Mouse (Mus musculus) yolk sac, embryonic 10.5 days (tissue): ENCODE measurements around the gene Zic5.
A peak's percentile ranks its signal among the peaks of the same experiment; 100 is the strongest.
"Not testable (repeated sequence)": the region's sequence is repeated elsewhere in the genome, so short reads cannot be mapped to it uniquely, and the experiment has no call there.

Source experiments
- DNase-seq: peaks from one replicate; pipeline ENCODE4 v3.0.0-alpha.2; 2017; ENCODE audit warnings: low spot score

Zic5 gene

DNA sequence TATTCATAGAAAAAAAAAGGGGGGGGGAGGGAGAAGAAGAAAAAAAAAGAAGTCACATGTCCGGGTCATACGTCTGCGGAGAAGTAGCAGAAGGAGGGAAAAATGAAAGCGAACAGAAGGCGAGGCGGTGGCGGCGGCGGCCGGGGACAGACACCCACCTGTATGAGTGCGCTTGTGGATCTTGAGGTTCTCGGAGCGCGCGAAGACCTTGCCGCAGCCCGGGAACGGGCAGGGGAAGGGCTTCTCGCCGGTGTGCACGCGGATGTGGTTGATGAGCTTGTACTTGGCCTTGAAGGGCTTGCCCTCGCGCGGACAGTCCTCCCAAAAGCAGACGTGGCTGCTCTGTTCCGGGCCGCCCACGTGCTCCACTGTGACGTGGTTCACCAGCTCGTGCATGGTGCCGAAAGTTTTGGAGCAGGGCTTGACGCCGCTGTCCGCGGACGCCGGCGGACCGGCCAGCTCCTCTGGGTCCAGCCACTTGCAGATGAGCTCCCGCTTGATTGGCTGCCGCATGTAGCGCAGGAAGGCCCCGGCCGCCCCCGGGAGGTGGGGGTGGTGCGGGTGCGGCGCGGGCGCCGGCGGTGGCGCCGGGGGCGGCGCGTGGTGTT, 1.6 kb downstream of the Zic5 start:
- DNase-seq = peak; percentile 80

DNA sequence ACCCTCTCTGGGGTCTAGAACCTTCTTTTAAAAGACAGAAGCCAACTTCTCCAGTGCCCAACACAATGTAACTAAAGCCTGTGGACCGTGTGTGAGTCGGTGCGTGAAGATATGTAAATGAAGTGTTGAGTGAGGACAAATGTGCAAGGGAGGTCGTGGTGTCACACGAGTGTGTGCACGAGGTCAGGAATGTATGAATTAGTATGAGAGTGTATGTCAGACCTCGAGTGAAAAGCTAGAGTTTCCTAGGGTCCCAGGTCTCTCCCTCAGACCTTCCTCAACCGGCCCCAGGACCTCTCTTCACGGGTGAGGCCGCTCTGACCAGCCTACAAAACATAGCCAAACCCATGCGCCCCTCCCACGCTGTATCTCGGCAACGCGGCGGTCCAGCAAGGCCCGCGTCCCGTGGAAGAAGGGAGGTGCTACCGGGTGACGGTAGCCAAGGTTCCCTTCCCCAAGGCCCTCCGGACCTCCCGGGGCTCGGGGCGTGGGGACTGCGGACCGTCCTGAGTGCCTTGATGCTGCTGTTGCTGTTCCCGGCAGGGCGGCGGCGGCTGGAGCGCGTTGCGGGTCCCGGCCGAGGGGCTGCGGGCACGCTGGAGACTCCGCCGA, 2.3 kb downstream of the Zic5 start:
- DNase-seq = no peak

DNA sequence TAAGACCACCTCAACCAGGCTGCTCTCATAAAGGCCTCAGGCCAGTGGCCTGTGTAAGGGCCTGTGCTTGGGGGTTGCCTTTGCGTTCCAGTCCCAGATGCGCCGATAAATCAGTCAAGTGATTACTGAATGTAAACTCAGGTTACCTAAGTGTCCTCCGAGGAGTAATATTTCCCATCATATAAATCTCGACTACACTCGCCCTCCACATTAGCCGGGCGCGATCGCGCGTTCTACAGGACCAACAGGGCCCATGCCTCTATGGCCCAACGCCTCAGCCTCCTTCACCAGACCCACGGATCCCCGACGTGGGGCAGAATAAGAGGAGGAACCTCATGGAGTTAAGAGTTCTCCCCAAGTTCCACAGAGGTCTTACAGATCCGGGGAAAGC, 2.8 kb downstream of the Zic5 start:
- no peak for DNase-seq

DNA sequence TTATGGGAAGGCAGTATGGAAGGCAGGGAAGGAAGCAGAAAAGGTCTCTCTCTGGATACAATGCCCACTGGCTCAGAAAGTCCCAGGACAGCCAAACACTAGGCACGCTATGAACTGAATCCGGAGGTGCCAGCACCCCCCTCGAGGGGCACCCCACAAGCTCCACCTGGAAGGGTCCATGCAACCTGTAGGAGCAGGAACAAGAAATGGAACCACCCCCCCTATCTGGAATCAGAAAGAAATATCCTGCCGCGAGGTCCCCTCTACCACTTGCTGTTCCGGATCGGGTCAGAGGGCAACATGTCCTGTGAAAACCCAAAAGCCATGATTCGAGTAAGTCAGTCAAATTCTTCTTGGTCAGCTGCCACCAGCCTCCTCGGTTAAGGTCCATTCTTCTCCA, 3.5 kb downstream of the Zic5 start:
- no peak for DNase-seq

DNA sequence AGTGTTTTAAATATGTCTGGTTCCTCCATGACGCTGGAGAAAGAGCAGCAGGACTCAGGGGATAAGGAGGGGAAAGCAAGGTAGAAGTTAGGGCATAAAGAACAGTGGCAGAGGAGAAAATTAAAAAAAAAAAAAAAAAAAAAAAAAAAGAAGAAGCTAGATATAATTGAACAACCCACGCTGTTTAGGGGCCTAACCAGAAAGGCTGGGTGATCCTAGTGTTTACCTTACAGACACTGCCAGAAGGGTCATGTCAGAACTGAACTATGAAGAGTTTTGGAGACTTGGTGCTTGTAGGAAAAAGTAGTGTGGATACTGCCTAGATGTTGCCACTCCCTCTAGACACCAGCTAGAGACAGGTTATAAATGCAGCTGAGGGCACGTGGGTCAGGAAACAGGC, 4.0 kb downstream of the Zic5 start:
- no peak for DNase-seq

DNA sequence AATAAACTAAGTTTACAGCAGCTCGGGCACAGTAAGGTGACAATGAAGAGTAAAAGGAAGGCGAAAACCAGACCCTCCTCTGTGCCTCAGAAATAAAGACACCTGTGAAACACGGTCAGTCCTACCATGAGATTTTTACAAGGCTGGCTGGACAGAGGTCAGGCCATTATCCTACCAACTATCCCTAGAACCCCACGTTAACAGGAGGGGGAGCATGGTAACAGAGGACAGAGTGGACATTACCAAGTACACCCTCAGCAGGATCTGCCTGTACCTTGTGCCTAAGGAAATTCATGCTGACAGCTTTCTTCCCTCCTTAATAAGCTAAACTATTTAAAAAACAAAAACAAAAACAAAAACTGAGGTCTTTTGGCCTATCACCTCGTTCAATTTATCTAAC, 5.3 kb downstream of the Zic5 start:
- no peak for DNase-seq

DNA sequence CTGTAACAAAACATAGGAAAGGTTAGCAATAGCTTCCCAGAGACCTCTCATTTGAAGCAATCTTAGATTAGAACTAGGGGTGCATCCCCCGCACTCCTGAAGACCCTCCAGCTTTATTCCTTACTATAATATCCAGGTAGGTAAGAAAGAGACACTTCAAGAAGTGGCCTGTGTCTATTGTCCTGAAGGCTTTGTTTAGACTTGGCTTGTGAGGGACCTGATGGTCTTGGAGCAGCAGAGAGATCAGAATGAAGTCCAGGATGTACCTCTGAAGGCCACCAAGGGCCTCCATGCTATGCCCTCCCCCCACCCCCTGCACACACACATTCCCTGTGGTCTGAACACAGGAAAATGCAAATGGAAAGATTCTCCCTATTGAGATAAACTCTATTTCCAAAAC, 5.7 kb downstream of the Zic5 start:
- DNase-seq = no peak

DNA sequence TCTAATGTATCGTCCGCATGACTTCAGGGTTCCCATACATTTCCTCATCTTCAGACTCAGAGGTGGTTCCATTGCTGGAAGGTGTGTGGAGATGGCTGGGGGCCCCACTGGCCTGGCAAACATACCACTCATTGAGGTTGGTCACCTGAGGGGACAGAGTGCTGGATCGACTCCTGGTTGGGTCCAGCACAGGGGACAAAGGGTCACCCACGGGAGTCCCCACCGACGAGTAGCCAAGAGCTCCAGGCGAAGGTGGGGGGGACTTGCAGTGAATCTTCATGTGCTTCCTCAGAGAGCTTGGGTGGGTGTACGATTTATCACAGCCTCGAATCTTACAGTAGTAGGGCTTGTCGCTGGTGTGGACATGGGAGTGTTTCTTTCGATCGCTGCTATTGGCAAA, 6.1 kb downstream of the Zic5 start:
- DNase-seq = not testable (repeated sequence)

DNA sequence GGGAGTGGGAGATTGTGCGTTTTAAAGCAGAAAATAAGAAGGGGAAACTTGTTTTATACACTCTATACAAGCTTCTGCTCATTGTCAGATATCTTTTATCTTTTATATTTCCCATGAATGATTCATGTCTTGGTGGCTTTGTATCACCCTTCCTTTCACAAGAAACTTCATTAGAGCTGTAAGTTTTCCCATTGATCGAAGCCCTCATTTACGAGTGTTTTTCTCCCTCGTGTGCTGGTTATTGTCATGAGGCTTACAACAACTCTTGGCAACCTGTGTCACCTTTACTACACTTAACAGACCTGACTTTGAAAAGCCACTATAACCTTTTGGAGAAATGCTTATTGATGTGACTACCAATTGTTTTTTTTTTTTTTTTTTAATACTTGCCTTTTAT, 9.9 kb downstream of the Zic5 start:
- DNase-seq = no peak

DNA sequence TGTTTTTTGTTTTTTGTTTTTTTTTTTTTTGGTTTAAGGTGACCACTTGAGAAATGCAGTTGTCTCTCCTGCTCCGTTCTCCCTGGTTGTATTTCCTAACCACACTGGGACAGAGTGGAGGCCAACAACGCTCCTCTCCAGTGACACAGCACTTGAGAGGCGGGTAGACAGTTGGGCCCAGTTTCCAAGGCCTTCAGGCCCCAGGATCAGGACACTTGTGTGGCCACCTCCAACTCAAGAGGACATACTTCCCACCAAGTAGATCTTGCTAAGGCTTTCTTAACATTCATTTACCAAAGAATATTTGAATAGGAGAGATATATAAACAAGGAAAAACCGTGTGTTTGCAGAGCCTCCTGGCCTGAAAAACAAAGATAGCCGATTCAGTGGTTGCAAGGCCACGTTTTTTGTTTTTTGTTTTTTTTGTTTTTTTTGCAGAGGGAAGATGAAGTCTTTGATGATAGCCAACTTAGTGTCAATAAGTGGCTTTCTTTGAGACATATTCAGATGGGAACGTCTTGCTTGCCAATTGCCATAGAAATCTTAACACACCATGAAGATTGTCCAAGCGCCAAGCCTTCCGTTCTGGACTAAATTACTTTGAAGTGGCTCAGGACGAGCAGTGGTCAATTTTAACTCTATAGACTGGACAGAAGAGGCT, 10.4 kb downstream of the Zic5 start:
- DNase-seq = no peak

DNA sequence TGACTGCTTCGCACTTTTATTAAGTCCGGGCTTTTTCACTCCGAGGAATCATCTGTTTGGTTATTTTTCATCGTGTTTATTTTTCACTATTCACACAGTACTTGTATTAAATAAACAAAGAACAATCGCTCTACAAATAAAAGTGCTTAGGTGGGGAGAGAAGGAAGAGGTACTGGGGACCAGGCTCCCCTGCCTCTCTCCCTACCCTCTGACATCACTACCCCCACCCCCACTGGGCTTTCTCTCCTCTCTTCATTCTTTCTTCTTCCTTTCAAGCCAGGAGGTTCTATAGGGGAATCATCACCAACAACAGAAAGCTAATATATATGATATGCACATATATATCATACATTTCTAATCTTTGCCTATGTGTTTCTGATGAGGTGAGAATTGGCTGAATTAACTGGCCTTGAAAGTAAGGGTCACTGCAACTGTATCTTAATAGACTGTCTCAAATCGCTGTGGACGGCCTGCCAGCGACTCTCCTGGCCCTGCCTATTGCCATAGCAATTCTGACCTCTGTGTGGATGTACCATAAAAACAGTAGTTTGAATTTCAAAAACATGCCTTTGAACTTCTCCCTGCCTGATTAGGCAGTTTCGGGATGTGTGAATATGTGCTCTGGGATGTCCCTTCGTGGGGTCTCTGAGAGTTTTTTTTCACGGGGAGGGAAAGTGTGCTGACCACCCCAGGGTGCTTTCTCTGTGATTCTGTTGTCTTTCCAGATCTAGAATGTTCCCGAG, 11.3 kb downstream of the Zic5 start:
- DNase-seq = no peak

DNA sequence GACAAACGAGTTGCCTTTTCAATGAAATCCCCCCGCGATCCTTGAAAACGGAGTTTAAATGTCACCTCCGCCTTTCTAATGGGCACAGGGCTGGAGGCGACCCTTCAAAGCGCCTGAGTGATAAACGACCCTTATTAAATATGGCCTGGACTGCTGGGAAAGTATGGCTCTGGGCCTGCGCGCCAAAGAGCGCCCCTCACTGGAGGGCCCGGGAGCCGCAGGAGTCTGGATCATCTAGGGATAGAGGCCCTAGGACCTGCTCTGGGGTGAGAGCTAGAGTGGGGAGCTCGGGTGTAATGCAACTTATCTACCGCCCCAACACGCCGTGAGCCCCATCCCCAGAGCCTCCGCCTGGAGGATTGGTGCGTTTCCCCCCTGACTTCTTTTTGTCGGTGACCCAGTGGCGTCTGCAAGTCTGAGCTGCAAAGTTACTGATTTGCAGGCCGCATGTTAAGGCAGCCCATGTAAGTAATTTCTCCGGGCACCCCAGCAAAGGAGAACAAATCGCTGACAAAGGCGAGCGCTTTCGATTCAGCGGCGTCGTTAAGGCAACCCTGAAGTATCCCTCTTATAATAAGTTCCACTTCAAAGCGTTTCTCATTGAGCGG, 12.0 kb downstream of the Zic5 start:
- DNase-seq = peak; percentile 42

DNA sequence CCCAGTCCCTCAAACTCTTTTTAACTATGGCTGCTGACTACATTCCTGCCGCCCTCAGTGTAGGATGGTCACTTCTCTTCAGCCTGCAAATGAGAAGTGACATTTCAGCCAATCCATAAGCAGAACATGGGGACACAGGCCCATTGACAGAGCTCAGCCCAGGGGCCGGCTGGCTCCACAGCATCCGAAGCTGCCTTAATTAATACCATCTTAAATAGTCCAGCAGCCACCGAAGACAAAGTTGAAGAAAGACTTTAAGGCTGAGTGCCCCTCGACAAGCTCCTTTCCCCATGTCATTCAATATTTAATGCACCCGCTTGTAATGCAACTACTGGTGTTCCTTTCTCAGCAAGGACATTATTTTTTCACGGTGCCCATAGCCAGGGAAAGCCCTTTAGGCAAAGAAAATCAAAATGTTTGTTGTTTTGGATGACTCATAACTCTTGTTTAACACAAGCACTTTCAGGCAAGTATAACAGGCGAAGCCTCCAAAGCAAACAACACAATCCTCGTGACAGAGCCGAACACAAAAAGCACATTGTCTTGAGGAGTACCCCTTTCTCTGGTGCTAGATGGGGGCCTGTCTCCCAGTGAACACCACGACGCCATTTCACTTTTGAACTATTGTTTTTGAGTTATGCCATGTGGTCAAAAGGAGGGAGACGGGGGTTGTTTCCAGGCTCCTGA, 12.6 kb downstream of the Zic5 start:
- no peak for DNase-seq

DNA sequence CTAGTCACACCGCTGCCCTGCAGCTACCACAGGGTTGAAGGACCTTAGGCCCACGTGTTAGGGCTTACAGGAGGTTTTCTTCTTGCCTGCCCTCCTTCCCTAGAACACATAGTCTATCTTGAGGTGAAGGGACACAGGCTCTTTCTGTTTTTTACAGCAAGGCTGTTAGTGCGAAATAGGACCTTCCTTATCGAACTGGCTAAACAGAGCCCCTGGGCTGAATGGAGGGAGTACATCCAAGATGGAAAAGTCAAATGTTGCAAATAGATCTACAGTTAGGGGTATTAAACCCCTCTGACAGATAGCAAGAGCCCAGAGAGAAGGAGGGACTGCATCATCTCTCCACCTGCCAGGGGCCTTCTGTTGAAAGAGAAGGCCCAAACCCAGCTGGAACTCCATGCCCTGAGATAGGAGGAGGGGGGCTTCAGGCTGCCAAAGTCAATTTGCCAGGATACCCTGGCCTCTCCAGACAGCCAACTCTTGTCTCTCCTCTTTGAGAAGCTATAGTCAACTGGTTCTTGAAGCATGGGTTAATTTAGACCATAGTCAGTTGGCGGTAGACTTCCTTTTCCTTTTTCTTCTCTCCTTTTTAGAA, 13.8 kb downstream of the Zic5 start:
- no peak for DNase-seq

DNA sequence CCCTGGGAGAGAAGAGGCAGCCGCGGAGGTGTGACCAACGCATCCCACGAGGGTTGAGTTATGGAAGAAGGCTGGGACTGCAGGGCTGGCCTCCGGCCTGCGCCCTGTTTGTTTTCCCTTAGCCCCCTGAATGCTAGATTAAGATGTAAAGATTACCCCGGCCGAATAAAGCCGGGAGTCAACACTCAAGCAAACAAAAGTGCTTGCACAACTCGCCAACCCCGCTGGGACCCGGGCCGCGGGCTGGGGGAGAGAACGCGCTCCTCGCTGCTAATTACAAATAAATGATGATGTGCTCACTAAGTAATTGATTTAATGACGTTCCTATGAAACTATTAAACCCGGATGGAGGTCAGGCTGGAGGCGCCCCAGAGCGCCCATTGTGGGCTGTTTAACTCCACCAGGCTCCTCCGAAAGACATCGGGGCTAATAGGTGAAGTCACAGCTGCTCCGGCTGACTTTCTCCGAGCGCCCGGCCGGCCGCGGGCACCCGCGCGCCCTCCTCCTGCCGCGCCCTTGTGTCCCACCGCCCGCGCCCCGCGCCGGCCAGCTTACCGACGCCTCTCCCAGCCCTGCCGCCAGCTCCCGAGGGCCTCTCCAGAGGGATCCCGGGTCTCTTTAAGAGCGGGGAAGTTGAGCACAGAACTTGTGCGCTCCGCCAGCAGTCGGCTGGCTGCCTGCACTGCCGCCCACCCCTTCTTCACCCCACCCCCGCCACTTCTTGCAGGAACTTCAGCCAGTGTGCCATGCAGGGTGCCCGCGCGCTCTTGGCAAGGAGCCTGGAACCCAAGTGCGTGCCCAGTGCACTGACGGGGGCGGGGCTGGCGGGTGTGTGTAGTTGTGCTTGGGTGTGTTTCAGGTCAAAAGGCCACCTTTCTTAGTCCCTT, 14.7 kb downstream of the Zic5 start, which contains the start of gene Gm5089:
Gene Gm5089, minus strand, starts transcription at position 620 of the 887 bp plus-strand sequence.
- DNase-seq = peak; percentile 36

DNA sequence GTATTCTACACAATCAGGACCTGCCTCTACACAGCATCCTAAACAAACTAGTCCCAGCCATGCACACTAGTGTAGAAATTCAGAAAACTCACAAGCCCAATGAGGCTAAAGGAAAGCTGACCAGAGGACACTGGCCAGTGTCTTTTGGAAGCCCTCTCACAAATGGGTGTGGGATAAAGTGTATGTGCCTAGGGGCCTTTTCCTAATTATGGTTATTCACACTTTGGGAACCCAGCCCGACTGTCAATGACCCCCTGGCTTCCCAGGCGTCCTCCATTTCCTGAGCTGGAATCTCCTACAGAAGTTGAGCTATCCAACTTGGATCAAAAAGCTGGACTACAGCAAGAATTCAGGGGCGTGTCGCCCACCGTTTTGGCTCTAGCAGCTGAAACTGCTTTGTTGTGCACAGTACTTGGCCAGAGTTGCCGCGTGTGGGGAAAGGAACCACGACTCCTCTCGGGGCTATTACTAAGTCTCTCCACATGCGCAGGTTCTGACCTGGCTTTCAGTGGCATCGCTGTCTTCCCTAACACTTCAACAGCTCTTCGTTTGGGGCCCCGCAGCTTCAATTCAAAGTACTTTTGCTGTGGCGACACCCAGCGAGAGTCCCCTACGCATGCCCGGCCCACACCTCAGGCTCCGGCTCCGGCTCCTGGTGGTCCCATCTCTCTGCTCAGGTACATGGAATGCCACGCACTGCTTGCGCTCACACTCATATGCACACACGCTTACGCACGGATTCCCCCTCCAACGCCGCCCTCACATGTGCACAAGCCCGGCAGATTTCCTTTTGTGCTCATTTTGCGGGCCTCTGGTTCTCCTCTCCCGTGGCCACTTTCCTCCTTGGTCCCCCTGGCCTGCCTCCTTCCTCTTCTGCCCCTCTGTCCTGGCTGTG, 15.6 kb downstream of the Zic5 start:
- DNase-seq = no peak

DNA sequence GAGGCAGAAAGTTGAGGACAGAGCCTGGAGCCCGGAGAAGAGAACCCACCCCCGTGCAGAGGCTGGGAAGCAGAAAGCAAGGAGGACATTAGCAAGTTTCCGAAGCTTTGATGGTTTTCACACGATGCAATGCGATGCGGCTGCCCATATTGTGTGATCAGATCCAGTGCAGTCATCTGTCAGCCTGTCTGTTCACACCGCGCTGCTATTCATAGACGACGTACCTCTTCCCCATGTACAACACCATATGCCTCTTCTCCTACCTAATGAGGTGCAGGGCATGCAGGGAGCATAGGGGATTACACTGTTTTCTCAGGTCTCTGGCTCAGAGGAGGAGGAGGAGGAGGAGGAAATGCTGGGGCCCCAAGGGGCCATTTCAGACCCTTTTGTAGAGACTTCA, 28.6 kb downstream of the Zic5 start:
- DNase-seq = no peak

DNA sequence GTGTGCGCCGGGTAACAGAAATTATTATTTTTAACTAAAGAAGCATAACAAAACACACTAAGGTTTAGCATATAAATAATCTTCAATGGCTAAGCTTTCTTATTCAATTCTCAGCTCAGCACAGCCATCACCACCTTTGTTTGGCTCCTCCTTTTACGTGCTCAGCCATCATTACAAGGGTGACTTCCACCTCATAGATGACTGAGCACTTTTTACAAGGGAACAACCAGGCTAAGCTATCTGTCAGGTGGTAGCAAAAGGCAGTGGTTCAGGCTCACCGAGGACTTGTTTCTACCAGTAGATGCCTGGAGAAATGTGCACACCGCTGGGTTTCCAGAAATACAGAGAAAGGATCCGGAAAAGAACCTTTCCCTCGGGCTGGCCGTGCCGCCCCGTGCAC, 31.4 kb downstream of the Zic5 start:
- DNase-seq = no peak

DNA sequence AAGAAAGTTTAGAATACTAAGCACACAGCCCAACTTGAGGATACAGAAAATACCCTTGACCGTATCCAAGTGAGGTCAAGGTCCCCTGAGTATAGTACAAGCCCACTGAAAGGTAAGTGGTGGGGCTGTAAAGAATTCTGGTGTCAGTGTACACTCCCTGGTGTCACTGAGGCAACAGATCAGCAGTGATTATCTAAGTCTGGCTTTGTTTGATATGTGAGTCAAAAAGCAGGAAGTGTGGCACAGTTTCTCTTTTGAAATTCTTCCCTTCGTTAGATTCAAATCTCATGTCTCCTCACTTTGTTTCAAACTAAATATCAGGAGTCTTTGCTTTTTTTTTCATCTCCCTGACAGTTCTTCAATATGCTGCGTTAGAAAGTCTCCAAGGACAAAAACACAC, 32.9 kb downstream of the Zic5 start:
- DNase-seq = no peak

DNA sequence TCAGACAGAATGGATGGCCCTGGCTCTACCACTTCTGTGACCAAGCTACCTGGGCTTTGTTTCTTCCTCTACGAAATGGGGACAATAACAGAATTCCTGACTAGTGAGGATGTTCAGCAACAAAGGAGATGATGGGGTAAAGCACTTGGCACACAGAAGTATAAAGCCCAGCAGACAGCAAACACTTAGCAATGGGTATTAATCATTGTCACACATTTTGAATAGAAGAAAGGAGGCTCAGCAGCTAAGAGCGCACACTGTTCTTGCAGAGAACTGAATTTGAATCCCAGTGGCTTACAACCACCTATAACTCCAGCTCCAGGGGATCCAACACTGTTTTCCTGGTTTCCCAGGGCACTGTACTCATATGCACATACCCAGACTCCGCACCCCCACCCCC, 37.8 kb downstream of the Zic5 start:
- DNase-seq = no peak
